Mouse (Mus musculus): ENCODE results near the gene Macrod2. TPM values are rescaled to one million over a fixed set of nuclear protein-coding genes. Genes with fewer than 3 reads are reported as not detected.
A peak's percentile ranks its signal among the peaks of the same experiment; 100 is the strongest.

Macrod2 gene
- polyA plus RNA-seq, 1 experiment from 2014 or later: 47.6 TPM

DNA sequence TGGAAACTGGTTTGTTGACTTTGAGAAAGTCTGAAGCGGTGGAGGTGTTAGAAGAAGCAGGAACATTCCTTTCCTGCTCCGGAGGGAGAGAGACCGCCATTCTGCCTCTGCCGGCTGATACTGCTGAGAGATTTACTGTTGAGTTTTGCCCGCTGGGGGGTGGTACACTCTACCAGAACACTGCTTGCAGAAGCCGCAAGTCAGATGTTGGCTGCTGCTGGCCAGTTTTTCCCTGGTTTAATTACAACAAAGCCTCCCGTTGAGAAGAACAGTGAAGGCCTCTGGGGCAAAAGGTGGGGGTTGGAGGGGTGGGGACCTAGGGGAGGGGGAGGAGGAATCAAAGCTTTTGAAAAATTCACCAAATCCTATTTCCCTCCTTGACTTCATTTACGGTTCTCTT, 273.2 kb downstream of the Macrod2 start:
- WGBS: 0% methylated on average over 8 of the region's 8 CpGs
- no peaks in the 10 kb centered on the region for H3K27me3 ChIP-seq (ENCODE audit: control insufficient read depth, insufficient read depth, low read length)
- peak overlapping the region; percentile 59 for H3K4me3 ChIP-seq (ENCODE audit: low read depth, low read length)
- H3K36me3 ChIP-seq (ENCODE audit: control insufficient read depth, insufficient read depth, low read length): no peaks in the 10 kb centered on the region
- H3K9me3 ChIP-seq (ENCODE audit: control insufficient read depth, low read length): no peaks in the 10 kb centered on the region
- peak; percentile 90 for DNase-seq (ENCODE audit: low spot score)
- ATAC-seq (replicated peaks; ENCODE audit: low FRiP score): peak; percentile 79
- H3K4me2 ChIP-seq (ENCODE audit: low read depth, low read length, severe bottlenecking): peak overlapping the region; percentile 51
- peak overlapping the region; percentile 20; the same call in 1 of the 2 replicates for H3K9ac ChIP-seq (ENCODE audit: low read length)
- peaks cover 8% of the 10 kb centered on the region; the same call in 1 of the 2 replicates for H3K4me1 ChIP-seq (replicated peaks; ENCODE audit: control insufficient read depth, insufficient read depth, low read length)
- H3K27ac ChIP-seq (ENCODE audit: low read depth, low read length): no peak overlapping the region; the same call in 1 of the 2 replicates

GRCm38 (mm10) chr2:140669081-140669480, 274.0 kb downstream of the Macrod2 start:
- H3K4me1 ChIP-seq (replicated peaks; ENCODE audit: control insufficient read depth, insufficient read depth, low read length): peaks cover 6% of the 10 kb centered on the region; the same call in 1 of the 2 replicates
- no peaks in the 10 kb centered on the region for H3K27me3 ChIP-seq (ENCODE audit: control insufficient read depth, insufficient read depth, low read length)
- DNase-seq (ENCODE audit: low spot score) (no peak), ATAC-seq (replicated peaks; ENCODE audit: low FRiP score) (peak; percentile 12; the same call in 1 of the 2 replicates)
- peak overlapping the region; percentile 51 for H3K4me2 ChIP-seq (ENCODE audit: low read depth, low read length, severe bottlenecking)
- peak overlapping the region; percentile 19; the same call in 1 of the 2 replicates for H3K27ac ChIP-seq (ENCODE audit: low read depth, low read length)
- no peaks in the 10 kb centered on the region for H3K9me3 ChIP-seq (ENCODE audit: control insufficient read depth, low read length)
- H3K4me3 ChIP-seq (ENCODE audit: low read depth, low read length): peak overlapping the region; percentile 59
- WGBS: 20% methylated on average over 2 of the region's 2 CpGs
- H3K9ac ChIP-seq (ENCODE audit: low read length): peak overlapping the region; percentile 14; the same call in 1 of the 2 replicates
- no peaks in the 10 kb centered on the region for H3K36me3 ChIP-seq (ENCODE audit: control insufficient read depth, insufficient read depth, low read length)

DNA sequence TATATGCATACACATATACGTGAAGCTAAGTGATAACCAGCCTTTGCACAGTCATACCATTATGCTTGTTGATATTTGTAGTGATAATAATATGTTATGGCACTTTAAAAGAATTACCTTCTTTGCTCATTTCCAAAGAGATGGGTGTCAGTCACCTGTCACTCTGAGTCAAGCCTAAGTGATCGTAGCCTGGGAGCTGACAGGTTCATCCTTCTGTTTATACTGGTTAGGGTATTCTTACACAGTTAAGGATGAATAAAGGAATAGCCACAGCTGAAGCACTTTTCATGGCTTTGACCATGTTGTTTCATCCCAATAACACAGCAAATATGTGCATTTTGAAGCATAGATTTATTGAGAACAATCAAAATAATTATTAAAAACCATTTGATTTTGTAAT, 274.7 kb downstream of the Macrod2 start:
- DNase-seq (ENCODE audit: low spot score) (no peak), ATAC-seq (replicated peaks; ENCODE audit: low FRiP score) (no peak)
- H3K27me3 ChIP-seq (ENCODE audit: control insufficient read depth, insufficient read depth, low read length): no peaks in the 10 kb centered on the region
- peak overlapping the region; percentile 56; the same call in 1 of the 2 replicates for H3K9ac ChIP-seq (ENCODE audit: low read length)
- no peaks in the 10 kb centered on the region for H3K36me3 ChIP-seq (ENCODE audit: control insufficient read depth, insufficient read depth, low read length)
- no peaks in the 10 kb centered on the region for H3K9me3 ChIP-seq (ENCODE audit: control insufficient read depth, low read length)
- no peak overlapping the region for H3K27ac ChIP-seq (ENCODE audit: low read depth, low read length)
- H3K4me1 ChIP-seq (replicated peaks; ENCODE audit: control insufficient read depth, insufficient read depth, low read length): peaks cover 6% of the 10 kb centered on the region; the same call in 1 of the 2 replicates
- peak overlapping the region; percentile 49; the same call in 1 of the 2 replicates for H3K4me2 ChIP-seq (ENCODE audit: low read depth, low read length, severe bottlenecking)
- WGBS: 13% methylated on average over 2 of the region's 2 CpGs
- H3K4me3 ChIP-seq (ENCODE audit: low read depth, low read length): peak overlapping the region; percentile 59

- H3K27me3 ChIP-seq (ENCODE audit: control insufficient read depth, insufficient read depth, low read length): no peaks in the 10 kb centered on the region
- no peaks in the 10 kb centered on the region for H3K36me3 ChIP-seq (ENCODE audit: control insufficient read depth, insufficient read depth, low read length)
- under 1% methylated on average over 12 of the region's 12 CpGs for WGBS
- peak overlapping the region; percentile 82 for H3K27ac ChIP-seq (ENCODE audit: low read depth, low read length)
- no peaks in the 10 kb centered on the region for H3K9me3 ChIP-seq (ENCODE audit: control insufficient read depth, low read length)
- H3K4me2 ChIP-seq (ENCODE audit: low read depth, low read length, severe bottlenecking): peak overlapping the region; percentile 49
- H3K4me1 ChIP-seq (replicated peaks; ENCODE audit: control insufficient read depth, insufficient read depth, low read length): peaks cover 6% of the 10 kb centered on the region; the same call in 1 of the 2 replicates
- DNase-seq (ENCODE audit: low spot score) (peak; percentile 69), ATAC-seq (replicated peaks; ENCODE audit: low FRiP score) (peak; percentile 28)
- peak overlapping the region; percentile 89 for H3K9ac ChIP-seq (ENCODE audit: low read length)
- peak overlapping the region; percentile 59 for H3K4me3 ChIP-seq (ENCODE audit: low read depth, low read length)
Measured at GRCm38 (mm10) chr2:140670457-140670856, 275.3 kb downstream of the Macrod2 start.

DNA sequence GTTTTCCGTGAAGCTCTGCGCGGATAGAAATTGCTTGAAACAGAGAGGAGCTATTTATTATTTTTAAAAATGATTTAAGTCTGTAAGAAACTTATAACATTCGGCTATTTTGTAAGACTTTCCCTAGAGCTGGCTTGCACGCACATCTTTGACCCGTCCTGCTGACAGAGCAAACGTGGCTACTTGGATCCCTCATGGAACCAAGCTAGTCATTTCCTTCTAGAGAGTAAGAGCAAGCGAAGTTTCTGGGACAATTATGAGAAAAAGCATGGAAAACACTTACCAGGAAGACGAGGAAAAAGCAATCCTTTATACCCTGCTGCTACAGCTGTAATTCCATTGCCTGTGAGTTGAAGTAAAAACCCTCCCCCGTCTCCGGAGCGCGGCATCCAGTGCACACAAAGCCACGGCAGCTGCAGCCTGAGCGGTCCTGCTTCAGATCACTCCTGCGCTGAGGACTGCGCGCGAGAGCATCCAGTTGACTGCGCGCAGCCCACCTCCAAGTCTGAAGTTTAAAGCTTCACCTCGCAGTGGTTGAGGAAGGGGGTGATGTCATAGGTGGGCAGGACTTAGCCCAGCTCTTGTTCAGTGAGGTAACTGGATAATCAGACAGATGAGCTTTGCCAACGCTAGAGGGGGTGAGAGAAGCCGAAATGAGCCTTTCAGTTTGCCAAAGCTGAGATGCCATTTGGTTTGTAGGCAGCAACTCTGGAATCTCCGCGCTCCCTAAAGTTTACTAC, 276.0 kb downstream of the Macrod2 start, which contains the start of gene Flrt3:
Gene Flrt3, minus strand, starts transcription at position 507 of the 740 bp plus-strand sequence.
- Histone ChIP-seq H3K9me3 (ENCODE audit: control insufficient read depth, low read length) (no peaks in the 10 kb centered on the region), H3K4me2 (ENCODE audit: low read depth, low read length, severe bottlenecking) (peak within 1 kb of the TSS; percentile 49), H3K9ac (ENCODE audit: low read length) (peak within 1 kb of the TSS; percentile 89), H3K4me1 (replicated peaks; ENCODE audit: control insufficient read depth, insufficient read depth, low read length) (peaks cover 6% of the 10 kb centered on the region; the same call in 1 of the 2 replicates), H3K4me3 (ENCODE audit: low read depth, low read length) (peak within 1 kb of the TSS; percentile 59), H3K27ac (ENCODE audit: low read depth, low read length) (peak within 1 kb of the TSS; percentile 82), H3K36me3 (ENCODE audit: control insufficient read depth, insufficient read depth, low read length) (no peaks in the 10 kb centered on the region), H3K27me3 (ENCODE audit: control insufficient read depth, insufficient read depth, low read length) (no peaks in the 10 kb centered on the region)
- ATAC-seq (replicated peaks; ENCODE audit: low FRiP score): peak; percentile 94
- DNase-seq (ENCODE audit: low spot score): peak; percentile 92
- 1% methylated on average over 26 of the region's 26 CpGs for WGBS

- Histone ChIP-seq H3K36me3 (ENCODE audit: control insufficient read depth, insufficient read depth, low read length) (no peaks in the 10 kb centered on the region), H3K9ac (ENCODE audit: low read length) (no peak overlapping the region), H3K9me3 (ENCODE audit: control insufficient read depth, low read length) (no peaks in the 10 kb centered on the region), H3K27me3 (ENCODE audit: control insufficient read depth, insufficient read depth, low read length) (no peaks in the 10 kb centered on the region), H3K27ac (ENCODE audit: low read depth, low read length) (no peak overlapping the region), H3K4me2 (ENCODE audit: low read depth, low read length, severe bottlenecking) (no peak overlapping the region), H3K4me3 (ENCODE audit: low read depth, low read length) (no peak overlapping the region), H3K4me1 (replicated peaks; ENCODE audit: control insufficient read depth, insufficient read depth, low read length) (no peaks in the 10 kb centered on the region)
- ATAC-seq (replicated peaks; ENCODE audit: low FRiP score) (no peak), DNase-seq (ENCODE audit: low spot score) (no peak)
- 85% methylated on average over 5 of the region's 5 CpGs for WGBS
Measured at GRCm38 (mm10) chr2:140673466-140673865, 278.4 kb downstream of the Macrod2 start.

DNA sequence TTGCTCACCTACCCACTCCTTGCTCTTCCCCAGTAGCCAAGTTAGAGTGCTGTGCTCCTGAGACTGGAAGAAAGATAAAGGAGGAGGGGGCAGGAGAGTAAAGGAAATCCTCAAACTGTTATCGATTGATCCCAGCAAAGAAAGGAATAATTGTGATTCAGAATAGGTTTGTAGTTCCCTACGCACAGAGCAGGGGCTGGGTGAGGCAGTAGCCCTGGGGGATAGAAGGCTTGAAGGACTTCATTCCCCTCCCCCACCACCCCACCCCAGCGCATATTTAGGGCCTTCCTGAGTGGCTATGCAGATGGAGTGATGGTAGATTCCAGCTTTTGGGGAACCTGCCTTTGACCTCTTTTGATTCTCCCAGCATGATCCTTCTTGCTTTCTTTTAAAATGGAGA, 281.6 kb downstream of the Macrod2 start:
- Histone ChIP-seq H3K36me3 (ENCODE audit: control insufficient read depth, insufficient read depth, low read length) (no peaks in the 10 kb centered on the region), H3K4me2 (ENCODE audit: low read depth, low read length, severe bottlenecking) (no peak overlapping the region), H3K9me3 (ENCODE audit: control insufficient read depth, low read length) (no peaks in the 10 kb centered on the region), H3K4me1 (replicated peaks; ENCODE audit: control insufficient read depth, insufficient read depth, low read length) (no peaks in the 10 kb centered on the region), H3K4me3 (ENCODE audit: low read depth, low read length) (no peak overlapping the region), H3K27me3 (ENCODE audit: control insufficient read depth, insufficient read depth, low read length) (no peaks in the 10 kb centered on the region), H3K9ac (ENCODE audit: low read length) (no peak overlapping the region), H3K27ac (ENCODE audit: low read depth, low read length) (no peak overlapping the region)
- no peak for DNase-seq (ENCODE audit: low spot score)
- WGBS: 19% methylated on average over 3 of the region's 3 CpGs
- ATAC-seq (replicated peaks; ENCODE audit: low FRiP score): no peak

DNA sequence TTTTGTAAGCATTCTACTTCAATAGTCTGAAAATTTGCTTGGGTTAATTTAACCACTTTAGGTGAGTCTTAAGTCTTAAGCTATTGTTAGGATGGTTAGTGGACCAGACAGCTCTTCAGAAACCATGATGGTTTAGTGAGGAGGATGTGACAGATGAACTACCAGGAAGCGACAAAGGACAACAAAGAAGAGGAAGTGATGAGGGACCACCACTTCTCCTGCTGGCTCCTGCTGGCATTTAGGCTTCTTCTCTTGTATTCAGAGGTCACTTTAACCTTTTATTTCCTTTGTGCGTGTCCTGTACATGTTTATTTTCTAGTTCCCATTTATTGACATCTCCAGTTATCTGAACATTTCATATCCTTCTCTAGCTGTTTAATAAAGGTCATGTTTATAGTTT, 295.8 kb downstream of the Macrod2 start:
- H3K36me3 ChIP-seq (ENCODE audit: control insufficient read depth, insufficient read depth, low read length): no peaks in the 10 kb centered on the region
- H3K27me3 ChIP-seq (ENCODE audit: control insufficient read depth, insufficient read depth, low read length): no peaks in the 10 kb centered on the region
- no peak overlapping the region for H3K4me3 ChIP-seq (ENCODE audit: low read depth, low read length)
- DNase-seq (ENCODE audit: low spot score) (no peak), ATAC-seq (replicated peaks; ENCODE audit: low FRiP score) (no peak)
- H3K4me1 ChIP-seq (replicated peaks; ENCODE audit: control insufficient read depth, insufficient read depth, low read length): no peaks in the 10 kb centered on the region
- no peak overlapping the region for H3K9ac ChIP-seq (ENCODE audit: low read length)
- no peak overlapping the region for H3K27ac ChIP-seq (ENCODE audit: low read depth, low read length)
- WGBS: 87% methylated on average over 2 of the region's 2 CpGs
- H3K9me3 ChIP-seq (ENCODE audit: control insufficient read depth, low read length): no peaks in the 10 kb centered on the region
- no peak overlapping the region for H3K4me2 ChIP-seq (ENCODE audit: low read depth, low read length, severe bottlenecking)
